Mouse (Mus musculus) splenic B cell, adult 2 months (primary cell): ENCODE data around the gene Pdx1.
A peak's percentile ranks its signal among the peaks of the same experiment; 100 is the strongest.

Source experiments
- DNase-seq: peaks from one replicate; pipeline ENCODE4 v3.0.0-alpha.2; 2011; ENCODE audit warnings: low read depth, low spot score
- H3K27me3 ChIP-seq: 2 replicates; pipeline ENCODE4 v1.6.1; 2012; ENCODE audit warnings: mild to moderate bottlenecking, low read length, moderate library complexity, mixed read lengths; ENCODE audit not compliant: control insufficient read depth, poor library complexity, insufficient read depth, severe bottlenecking
- H3K36me3 ChIP-seq: 2 replicates; pipeline ENCODE4 v1.6.1; 2012; ENCODE audit warnings: mild to moderate bottlenecking, low read length, moderate library complexity, mixed read lengths; ENCODE audit not compliant: control insufficient read depth, poor library complexity, insufficient read depth, severe bottlenecking

The Pdx1 gene

DNA sequence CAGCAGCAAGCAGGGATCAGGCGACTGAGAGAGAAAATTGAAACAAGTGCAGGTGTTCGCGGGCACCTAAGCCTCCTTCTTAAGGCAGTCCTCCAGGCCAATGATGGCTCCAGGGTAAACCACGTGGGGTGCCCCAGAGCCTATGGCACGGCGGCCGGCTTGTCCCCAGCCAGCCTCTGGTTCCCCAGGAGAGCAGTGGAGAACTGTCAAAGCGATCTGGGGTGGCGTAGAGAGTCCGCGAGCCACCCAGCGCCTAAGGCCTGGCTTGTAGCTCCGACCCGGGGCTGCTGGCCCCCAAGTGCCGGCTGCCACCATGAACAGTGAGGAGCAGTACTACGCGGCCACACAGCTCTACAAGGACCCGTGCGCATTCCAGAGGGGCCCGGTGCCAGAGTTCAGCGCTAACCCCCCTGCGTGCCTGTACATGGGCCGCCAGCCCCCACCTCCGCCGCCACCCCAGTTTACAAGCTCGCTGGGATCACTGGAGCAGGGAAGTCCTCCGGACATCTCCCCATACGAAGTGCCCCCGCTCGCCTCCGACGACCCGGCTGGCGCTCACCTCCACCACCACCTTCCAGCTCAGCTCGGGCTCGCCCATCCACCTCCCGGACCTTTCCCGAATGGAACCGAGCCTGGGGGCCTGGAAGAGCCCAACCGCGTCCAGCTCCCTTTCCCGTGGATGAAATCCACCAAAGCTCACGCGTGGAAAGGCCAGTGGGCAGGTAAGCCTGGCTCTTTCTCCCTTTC is at the start of gene Pdx1:
Pdx1 (plus strand) TSS at position 34 of the 747 bp plus-strand sequence.
- no peak for DNase-seq
- peaks cover 3% of the 10 kb centered on the region; the same call in 1 of the 2 replicates for H3K27me3 ChIP-seq
- H3K36me3 ChIP-seq = no peaks in the 10 kb centered on the region

DNA sequence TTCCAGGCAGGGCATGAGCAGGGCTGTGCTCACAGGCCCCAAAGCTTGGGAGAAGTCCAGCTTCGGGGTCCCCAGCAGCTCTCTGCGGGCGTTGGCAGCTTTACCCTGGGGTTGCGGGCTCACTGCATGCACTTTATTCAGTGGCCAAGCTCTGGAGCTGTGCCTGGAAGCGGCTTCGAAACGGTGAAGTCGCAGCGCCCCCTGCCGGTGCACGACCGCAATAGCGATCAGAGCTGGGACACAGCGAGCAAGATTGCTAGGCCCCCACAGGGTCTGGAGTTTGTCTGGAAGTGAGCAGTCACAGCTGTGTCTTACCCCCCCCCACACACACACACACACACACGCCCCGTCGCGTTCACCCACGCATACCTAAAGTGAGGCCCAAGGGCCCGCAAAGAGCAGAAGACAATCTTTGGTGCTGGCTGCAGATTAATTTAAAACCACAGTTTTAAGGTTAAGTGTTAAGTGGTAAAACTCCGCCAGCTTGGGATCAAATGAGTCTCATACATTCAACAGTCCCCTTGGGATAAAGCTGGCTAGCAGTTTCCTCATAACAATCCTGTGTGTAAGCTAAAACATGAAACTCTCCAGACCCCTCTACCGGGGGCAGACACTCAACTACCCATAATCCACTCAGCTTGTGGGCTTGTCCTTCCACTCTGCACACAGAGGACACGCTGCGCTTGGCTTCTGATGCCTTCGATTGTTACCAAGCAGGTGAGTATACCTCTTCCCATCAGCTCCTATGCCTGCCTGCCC is 42.2 kb upstream of the Pdx1 start:
- peak; percentile 79 for DNase-seq
- no peaks in the 10 kb centered on the region; the same call in 1 of the 2 replicates for H3K27me3 ChIP-seq
- no peaks in the 10 kb centered on the region for H3K36me3 ChIP-seq

DNA sequence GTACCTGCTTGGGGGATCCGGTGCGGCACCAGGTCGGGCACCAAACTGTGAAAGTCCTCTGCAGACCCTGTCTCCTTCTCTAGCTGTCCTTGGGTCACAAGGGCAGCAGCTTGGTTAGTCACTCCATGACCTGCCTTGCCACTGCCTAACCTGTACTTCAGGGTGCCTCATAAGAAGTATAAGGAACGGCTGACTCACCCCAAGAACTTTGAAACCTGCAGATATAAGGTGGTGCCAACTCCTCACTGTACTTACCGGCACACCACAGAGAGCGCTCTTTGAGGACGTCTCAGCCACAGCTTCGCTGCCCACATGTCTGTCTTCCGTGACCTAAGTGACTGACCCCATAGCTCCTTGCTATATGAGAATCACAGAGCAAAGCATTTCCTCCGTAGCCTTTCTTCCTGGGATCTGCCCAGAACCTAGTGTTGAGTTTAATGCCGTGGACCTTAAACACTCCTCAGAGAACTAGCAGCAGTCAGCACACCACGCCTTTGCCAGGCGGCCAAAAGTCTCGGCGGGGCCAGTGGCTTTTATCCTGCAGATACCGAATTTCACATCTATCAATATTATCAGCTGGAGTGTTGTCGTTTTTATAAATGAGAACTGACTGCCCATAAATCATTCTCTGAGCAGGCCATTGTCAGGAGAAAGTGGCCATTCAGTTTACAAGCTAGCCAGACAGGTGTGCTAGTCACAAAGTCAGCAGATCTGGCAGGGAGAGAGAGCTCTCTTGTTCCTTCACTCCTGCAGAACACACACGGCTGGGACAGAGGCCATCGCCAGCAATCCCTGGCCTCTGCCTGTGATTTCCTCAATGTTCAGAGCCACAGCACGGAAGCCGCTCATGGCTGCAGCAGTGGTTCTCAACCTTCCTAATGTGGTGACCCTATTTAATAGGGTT is 34.1 kb upstream of the Pdx1 start:
- H3K27me3 ChIP-seq = 0 out of 2 replicates have a peak, but pooled peaks cover 1% of the 10 kb centered on the region
- no peak for DNase-seq
- H3K36me3 ChIP-seq = no peaks in the 10 kb centered on the region

DNA sequence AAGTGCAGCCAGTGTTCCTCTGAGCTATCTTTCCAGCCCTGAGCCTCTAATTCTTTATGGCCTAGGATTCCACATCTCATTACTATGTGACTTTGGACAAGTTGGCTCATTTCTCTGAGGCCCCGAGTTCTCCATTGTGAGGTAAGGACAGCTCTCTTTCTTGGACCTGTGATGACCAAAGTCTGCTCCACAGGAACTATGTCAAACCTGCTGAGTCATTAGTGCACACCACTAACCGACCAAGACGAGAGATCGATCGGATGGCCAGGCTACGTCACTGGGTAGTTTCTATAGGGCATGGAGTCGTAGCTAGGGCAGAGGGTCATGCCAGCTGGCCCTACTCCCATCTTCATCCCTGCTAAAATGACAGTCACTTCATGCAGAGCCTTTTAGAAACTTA is 25.9 kb upstream of the Pdx1 start:
- Histone ChIP-seq H3K27me3 (no peaks in the 10 kb centered on the region; the same call in 1 of the 2 replicates), H3K36me3 (no peaks in the 10 kb centered on the region)
- no peak for DNase-seq

DNA sequence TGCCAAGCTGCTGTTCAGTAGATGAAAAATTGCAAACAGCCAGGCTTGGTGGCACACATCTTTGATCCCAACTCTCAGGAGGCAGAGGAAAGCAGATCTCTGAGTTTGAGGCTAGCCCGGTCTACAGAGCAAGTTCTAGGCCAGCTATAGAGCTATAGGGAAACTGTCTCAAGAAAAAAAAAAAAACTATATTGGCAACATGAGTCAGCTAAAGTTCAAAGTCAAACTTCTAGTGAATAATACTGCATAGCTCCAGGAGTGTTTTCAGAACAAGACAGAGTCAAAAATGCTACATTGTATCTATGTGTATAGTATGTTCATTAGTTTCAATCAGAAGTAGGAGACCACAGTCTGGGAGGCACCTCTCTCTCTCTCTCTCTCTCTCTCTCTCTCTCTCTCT is 9.6 kb upstream of the Pdx1 start:
- no peak for DNase-seq
- no peaks in the 10 kb centered on the region for H3K36me3 ChIP-seq
- no peaks in the 10 kb centered on the region; the same call in 1 of the 2 replicates for H3K27me3 ChIP-seq

DNA sequence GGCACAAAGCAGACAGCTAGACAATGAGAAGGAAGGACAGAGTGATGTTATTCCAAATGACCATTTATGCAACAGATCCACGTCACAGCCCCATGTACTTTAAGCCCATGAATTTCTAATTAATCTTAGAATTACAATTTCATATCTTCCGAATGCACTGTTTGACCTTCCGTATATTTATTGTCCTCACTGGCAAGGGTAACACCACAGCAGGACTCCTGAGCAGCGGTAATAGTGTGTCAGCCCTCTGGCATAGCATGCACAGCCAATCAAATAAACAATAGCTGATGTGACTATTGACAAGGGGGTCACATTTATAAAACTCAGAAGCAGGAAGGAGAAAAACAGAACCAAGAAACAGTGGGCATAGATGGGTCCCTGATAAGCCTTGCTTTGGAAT is 9.0 kb upstream of the Pdx1 start:
- DNase-seq = no peak
- Histone ChIP-seq H3K36me3 (no peaks in the 10 kb centered on the region), H3K27me3 (no peaks in the 10 kb centered on the region; the same call in 1 of the 2 replicates)

DNA sequence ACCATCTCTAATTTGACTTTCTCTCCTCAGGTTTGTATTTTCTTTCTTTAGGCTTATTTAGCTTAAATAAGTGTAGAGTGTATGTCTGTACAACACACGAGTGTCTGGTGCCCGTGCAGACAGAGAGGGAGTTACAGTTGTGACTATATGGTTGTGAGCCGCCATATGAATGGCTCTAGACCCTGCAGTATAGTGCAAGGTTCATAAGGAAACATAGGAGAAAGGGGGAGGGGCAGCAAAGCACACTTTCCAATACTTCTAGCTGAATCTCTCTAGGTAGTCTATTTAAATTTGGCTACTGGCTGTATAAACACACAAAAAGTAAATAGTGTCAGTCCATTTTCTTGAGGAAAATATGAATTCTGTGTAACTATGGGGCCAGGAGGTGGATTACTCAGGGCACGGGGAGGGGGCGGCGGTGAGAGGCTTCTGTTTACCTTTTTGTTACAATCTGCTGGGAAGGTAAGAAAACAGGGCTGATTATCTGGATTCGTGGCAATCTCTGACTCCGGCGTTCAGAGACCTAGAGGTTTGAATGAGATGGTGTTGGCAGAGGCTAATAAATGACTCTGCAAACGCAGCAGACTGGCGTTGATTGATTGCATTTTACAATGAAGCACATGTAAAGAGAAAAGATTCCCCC is 7.7 kb upstream of the Pdx1 start:
- Histone ChIP-seq H3K36me3 (no peaks in the 10 kb centered on the region), H3K27me3 (no peaks in the 10 kb centered on the region; the same call in 1 of the 2 replicates)
- DNase-seq = no peak

DNA sequence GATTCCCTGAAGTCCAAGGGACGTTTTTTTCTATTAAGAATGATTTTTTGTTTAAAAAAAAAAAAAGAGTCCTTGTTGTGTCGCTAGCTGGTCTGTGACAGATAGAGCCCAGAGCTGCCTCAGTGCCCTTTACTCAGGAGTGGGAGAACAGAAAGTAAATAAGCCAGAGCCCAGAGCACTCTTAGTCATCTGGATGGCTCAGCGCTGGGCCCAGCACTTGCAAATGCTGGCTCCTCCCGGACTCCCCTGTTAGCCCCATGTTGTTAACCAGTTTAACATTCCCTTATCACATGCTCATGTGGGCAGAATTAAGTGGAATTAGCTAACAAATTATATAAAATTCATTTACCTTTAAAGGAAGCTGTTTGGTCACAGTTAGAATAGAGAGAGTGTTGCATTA is 5.8 kb upstream of the Pdx1 start:
- Histone ChIP-seq H3K36me3 (no peaks in the 10 kb centered on the region), H3K27me3 (no peaks in the 10 kb centered on the region; the same call in 1 of the 2 replicates)
- no peak for DNase-seq

DNA sequence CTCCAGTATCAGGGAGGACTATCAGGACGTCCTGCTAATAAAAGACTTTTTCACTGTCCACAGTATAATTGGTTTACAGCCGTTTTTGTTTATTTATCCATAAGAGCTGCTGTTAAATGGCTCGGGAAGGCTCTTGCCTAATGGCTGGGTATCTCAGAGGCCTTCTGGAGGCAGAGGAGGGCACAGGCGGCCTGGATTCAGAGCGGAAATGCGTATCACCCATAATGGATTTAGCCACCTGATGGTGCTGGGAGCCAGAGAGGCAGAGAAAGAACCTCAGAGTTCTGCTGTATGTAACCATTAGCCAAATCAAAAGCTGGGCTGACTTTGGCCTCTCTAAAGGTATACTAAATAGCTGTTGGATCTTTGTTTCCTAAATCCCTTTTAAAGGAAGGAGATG is 2.3 kb upstream of the Pdx1 start:
- Histone ChIP-seq H3K27me3 (peaks cover 3% of the 10 kb centered on the region; the same call in 1 of the 2 replicates), H3K36me3 (no peaks in the 10 kb centered on the region)
- DNase-seq = no peak

DNA sequence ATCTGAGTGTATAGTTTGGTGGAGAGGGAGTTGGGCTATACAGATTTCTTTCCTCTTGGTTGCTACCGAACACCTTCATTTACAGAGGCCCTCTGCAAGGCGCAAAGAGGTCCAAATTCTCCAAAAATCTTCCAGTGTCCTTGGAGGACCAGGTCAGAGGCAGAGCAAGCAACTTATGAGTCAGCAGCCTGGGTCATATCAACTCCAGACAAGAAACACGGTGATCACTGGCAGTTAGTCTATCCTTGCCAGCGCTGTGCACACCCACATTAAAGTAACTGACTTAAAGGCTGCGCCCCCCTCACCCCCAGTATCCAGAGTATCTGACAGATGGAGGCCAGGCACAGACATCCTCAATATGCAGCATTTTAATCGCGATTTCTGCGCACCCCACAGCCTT is 1.0 kb upstream of the Pdx1 start:
- Histone ChIP-seq H3K36me3 (no peaks in the 10 kb centered on the region), H3K27me3 (peaks cover 3% of the 10 kb centered on the region; the same call in 1 of the 2 replicates)
- no peak for DNase-seq

DNA sequence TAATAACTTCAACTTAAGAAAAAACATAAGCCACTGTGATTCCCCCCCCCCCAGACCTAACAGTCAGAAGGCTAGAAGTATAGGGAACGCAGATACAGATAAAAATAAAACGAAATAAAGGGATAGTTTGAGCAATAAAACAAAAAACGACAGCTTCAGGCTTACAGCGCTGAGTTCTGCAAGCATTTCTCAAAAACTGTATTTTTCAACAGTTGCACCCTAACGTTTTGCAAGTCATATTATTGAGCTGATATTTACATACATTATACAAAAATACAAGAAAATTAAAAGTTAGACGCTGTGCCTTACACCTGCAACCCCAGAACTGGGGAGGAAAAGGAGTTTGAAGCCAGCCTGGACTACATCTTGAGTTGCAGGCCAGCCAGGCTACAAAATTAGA is 388 bp upstream of the Pdx1 start:
- Histone ChIP-seq H3K27me3 (peaks cover 3% of the 10 kb centered on the region; the same call in 1 of the 2 replicates), H3K36me3 (no peaks in the 10 kb centered on the region)

DNA sequence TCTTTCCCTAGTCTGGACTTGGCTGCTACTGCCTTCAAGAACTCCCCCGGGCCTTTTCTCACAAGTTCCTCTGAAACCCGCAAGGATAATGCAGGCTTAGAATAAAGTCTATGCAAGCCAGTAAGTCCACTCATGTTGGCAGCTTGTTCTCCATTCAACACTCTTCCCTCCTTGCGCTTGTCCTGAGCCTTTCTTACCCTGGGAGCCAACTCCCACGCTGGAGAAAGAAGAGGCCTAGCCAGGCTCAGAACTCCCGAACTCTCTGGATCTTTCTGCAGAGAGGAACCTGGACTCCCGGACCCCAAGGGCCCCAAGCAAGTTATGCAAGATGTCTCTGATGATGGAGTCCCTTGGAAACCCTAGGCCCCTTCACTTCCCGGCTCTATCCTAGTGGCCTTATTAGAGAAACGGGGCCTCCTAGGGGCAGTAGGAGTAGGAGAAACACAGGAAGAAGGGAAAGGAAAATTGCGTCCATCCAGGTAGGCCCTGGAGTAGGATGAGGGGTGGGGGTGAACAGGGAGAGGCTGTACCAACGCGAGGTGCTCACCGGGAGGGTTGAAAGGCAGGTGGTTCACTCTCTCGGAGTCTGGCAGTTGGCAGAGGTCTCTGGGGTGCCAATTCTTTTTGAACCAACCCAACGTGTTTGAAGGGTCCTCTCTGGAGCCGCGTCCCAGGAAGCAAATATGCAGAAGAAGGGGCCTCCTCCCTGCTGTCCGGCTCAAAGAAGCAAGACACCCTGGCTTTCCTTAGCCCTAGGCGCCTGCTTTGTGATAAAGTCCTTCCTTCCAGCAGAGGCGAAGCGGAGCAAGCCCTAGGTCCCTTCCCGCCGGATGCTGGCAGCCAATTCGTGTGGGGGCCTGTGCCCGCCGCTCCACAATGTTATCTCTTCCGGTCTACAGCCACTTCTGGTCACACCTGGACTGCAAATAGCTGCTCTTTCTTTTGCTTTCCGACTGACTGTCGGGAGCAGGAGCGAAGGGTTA is 1.2 kb downstream of the Pdx1 start:
- Histone ChIP-seq H3K36me3 (no peaks in the 10 kb centered on the region), H3K27me3 (0 out of 2 replicates have a peak, but pooled peaks cover 3% of the 10 kb centered on the region)
- no peak for DNase-seq

More for the DNA sequence above, 388 bp upstream of the Pdx1 start:
- DNase-seq = no peak
